Mouse (Mus musculus) lung, embryonic 16.5 days (tissue): ENCODE measurements around the gene St8sia1. TPM values are rescaled to one million over a fixed set of nuclear protein-coding genes. Genes with fewer than 3 reads are reported as not detected.
A peak's percentile ranks its signal among the peaks of the same experiment; 100 is the strongest.

Experiments
- ATAC-seq: fragments of 200-750 bp; cut with Nextera tagmentation; 2 replicates; pipeline ENCODE4 v1.8.0; 2017; ENCODE audit warnings: low read depth, mild to moderate bottlenecking, moderate library complexity
- H3K27ac ChIP-seq: fragments of 300-500 bp; sonication (generic); 2 replicates; pipeline ENCODE4 v1.5.1; 2014; ENCODE audit warnings: mild to moderate bottlenecking, control low read depth, low read length
- H3K27me3 ChIP-seq: fragments of 300-500 bp; sonication (generic); 2 replicates; pipeline ENCODE4 v1.6.1; 2014; ENCODE audit warnings: low read depth, low read length, mixed read lengths; ENCODE audit not compliant: control insufficient read depth, insufficient read depth
- H3K36me3 ChIP-seq: fragments of 300-500 bp; sonication (generic); 2 replicates; pipeline ENCODE4 v1.6.1; 2014; ENCODE audit warnings: low read length; ENCODE audit not compliant: control insufficient read depth, insufficient read depth
- H3K4me1 ChIP-seq: fragments of 300-500 bp; sonication (generic); replicated peaks from 2 replicates; pipeline ENCODE4 v1.6.1; 2014; ENCODE audit warnings: low read length, mixed read lengths; ENCODE audit not compliant: control insufficient read depth, insufficient read depth
- H3K4me2 ChIP-seq: fragments of 300-500 bp; sonication (generic); 2 replicates; pipeline ENCODE4 v1.6.1; 2014; ENCODE audit warnings: low read depth, low read length, control low read depth
- H3K4me3 ChIP-seq: fragments of 300-500 bp; sonication (generic); 2 replicates; pipeline ENCODE4 v1.5.1; 2014; ENCODE audit warnings: mild to moderate bottlenecking, low read length, control low read depth
- H3K9ac ChIP-seq: fragments of 300-500 bp; sonication (generic); 2 replicates; pipeline ENCODE4 v1.6.1; 2014; ENCODE audit warnings: low read length, control low read depth
- H3K9me3 ChIP-seq: fragments of 300-500 bp; sonication (generic); 2 replicates; pipeline ENCODE4 v1.6.1; 2016; ENCODE audit warnings: low read length; ENCODE audit not compliant: control insufficient read depth
- WGBS: fragments of 180-500 bp; shearing (Covaris S2); extraction: QIAGEN DNeasy Blood & Tissue Kit; methylation state at CpG from one replicate; pipeline ENCODE4 v1.1.7; 2014; 5-methylcytosine and 5-hydroxymethylcytosine counted together
- polyA plus RNA-seq: library from polyadenylated mRNA; unstranded; fragments of >200 nt; fragmentation: Nextera tagmentation; extraction: Ambion mirVana; gene quantifications from 2 replicates; pipeline ENCODE4 v1.2.1, GENCODE M21; 2015

Gene St8sia1
- polyA plus RNA-seq, 1 experiment from 2014 or later, result 0.30 TPM

GRCm38 (mm10) chr6:142938549-142939345 lies 25.5 kb downstream of the St8sia1 start:
- no peak overlapping the region for H3K27ac ChIP-seq
- peaks cover 4% of the 10 kb centered on the region for H3K4me1 ChIP-seq
- no peaks in the 10 kb centered on the region for H3K36me3 ChIP-seq
- no peaks in the 10 kb centered on the region for H3K9me3 ChIP-seq
- no peak overlapping the region for H3K4me3 ChIP-seq
- no peak overlapping the region for H3K4me2 ChIP-seq
- 34% methylated on average over 9 of the region's 9 CpGs for WGBS
- H3K9ac ChIP-seq, result no peak overlapping the region
- peak; percentile 86 for ATAC-seq
- peaks cover 4% of the 10 kb centered on the region; the same call in 1 of the 2 replicates for H3K27me3 ChIP-seq

DNA sequence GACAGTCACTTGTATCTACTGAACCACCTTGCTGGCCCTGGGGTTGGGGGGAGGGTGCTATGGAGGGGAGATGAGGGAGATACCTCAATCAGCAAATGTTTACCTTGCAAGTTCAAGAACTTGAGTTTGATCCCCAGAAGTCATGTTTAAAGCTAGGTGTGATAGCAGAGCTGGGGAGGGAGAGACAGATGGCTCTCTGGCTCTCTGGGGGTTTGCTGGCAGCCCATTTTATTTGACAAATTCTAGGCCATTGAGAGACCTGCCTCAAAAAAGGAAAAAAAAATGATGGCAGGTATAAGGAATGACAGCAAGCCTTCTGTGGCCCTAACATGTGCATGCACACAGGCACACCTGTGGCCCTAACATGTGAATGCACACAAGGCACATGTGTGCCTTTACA lies 26.2 kb downstream of the St8sia1 start:
- ATAC-seq, result no peak; the same call in 1 of the 2 replicates
- Histone ChIP-seq H3K27me3 (peaks cover 4% of the 10 kb centered on the region; the same call in 1 of the 2 replicates), H3K4me1 (peaks cover 4% of the 10 kb centered on the region), H3K9ac (no peak overlapping the region), H3K27ac (no peak overlapping the region), H3K9me3 (no peaks in the 10 kb centered on the region), H3K4me3 (no peak overlapping the region), H3K4me2 (no peak overlapping the region), H3K36me3 (no peaks in the 10 kb centered on the region)

DNA sequence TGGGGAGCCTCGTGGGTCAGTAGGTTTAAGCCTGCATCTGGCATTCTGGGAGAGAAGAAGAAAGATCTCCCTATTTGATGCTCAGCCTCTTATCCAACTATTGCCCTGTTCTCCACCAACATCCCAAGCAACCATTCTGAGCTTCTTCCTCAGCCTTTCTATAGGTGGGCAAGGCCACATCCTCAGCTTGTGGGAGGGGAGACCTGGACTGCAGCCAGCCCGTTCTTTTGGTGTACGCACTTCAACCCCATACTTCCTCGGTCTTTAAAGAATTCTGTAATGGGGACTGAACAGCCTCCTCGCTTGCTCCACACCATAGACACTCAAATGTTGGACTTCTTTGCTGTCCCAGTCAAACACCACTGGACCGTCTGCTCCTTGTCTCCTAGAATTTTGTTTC lies 31.7 kb downstream of the St8sia1 start:
- Histone ChIP-seq H3K27me3 (peaks cover 4% of the 10 kb centered on the region; the same call in 1 of the 2 replicates), H3K4me3 (no peak overlapping the region), H3K9ac (no peak overlapping the region), H3K9me3 (no peaks in the 10 kb centered on the region), H3K4me2 (no peak overlapping the region), H3K36me3 (no peaks in the 10 kb centered on the region), H3K27ac (no peak overlapping the region), H3K4me1 (no peaks in the 10 kb centered on the region)
- ATAC-seq, result no peak
- 53% methylated on average over 6 of the region's 6 CpGs for WGBS

DNA sequence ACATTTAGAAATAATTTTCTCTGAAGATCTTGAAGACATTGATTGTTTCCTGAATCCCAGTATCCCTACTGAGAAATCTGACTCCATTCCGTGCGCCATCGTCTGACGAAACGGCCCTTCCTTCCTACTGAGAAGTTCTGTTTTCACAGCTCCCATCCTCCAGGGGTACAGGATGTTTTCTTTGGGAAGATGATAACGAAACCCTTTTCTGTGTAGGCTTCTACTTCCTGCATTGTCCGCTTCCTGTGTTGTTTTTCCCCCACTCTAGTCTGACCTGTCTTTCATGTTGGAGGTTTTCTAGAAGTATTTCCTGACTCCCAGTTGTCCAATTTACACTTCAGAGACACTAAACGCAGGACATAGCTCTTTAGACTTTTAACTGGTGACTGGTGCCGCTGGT lies 32.1 kb downstream of the St8sia1 start:
- Histone ChIP-seq H3K27me3 (peaks cover 4% of the 10 kb centered on the region; the same call in 1 of the 2 replicates), H3K4me1 (no peaks in the 10 kb centered on the region), H3K4me3 (no peak overlapping the region), H3K9ac (no peak overlapping the region), H3K27ac (no peak overlapping the region), H3K9me3 (no peaks in the 10 kb centered on the region), H3K4me2 (no peak overlapping the region), H3K36me3 (no peaks in the 10 kb centered on the region)
- ATAC-seq, result no peak
- 53% methylated on average over 9 of the region's 9 CpGs for WGBS

- no peaks in the 10 kb centered on the region for H3K9me3 ChIP-seq
- no peak for ATAC-seq
- H3K36me3 ChIP-seq, result no peaks in the 10 kb centered on the region
- H3K4me2 ChIP-seq, result no peak overlapping the region
- no peak overlapping the region for H3K27ac ChIP-seq
- no peak overlapping the region for H3K9ac ChIP-seq
- H3K4me3 ChIP-seq, result no peak overlapping the region
- no peaks in the 10 kb centered on the region for H3K4me1 ChIP-seq
- no peaks in the 10 kb centered on the region for H3K27me3 ChIP-seq
- WGBS, result 85% methylated on average over 16 of the region's 16 CpGs
These were observed 35.5 kb downstream of the St8sia1 start for GRCm38 (mm10) chr6:142928551-142929309.

- H3K4me3 ChIP-seq, result no peak overlapping the region
- no peak overlapping the region for H3K4me2 ChIP-seq
- 77% methylated on average over 9 of the region's 9 CpGs for WGBS
- H3K36me3 ChIP-seq, result no peaks in the 10 kb centered on the region
- ATAC-seq, result no peak
- H3K9ac ChIP-seq, result no peak overlapping the region
- no peaks in the 10 kb centered on the region for H3K4me1 ChIP-seq
- H3K9me3 ChIP-seq, result no peaks in the 10 kb centered on the region
- H3K27me3 ChIP-seq, result no peaks in the 10 kb centered on the region
- no peak overlapping the region for H3K27ac ChIP-seq
These were observed 37.2 kb downstream of the St8sia1 start for GRCm38 (mm10) chr6:142926901-142927605.

GRCm38 (mm10) chr6:142925921-142926320 lies 38.3 kb downstream of the St8sia1 start:
- Histone ChIP-seq H3K27me3 (no peaks in the 10 kb centered on the region), H3K27ac (no peak overlapping the region), H3K4me2 (no peak overlapping the region), H3K4me1 (no peaks in the 10 kb centered on the region), H3K4me3 (no peak overlapping the region), H3K9ac (no peak overlapping the region), H3K36me3 (no peaks in the 10 kb centered on the region), H3K9me3 (no peaks in the 10 kb centered on the region)
- 72% methylated on average over 5 of the region's 5 CpGs for WGBS
- ATAC-seq, result no peak

- Histone ChIP-seq H3K9ac (no peak overlapping the region), H3K36me3 (no peaks in the 10 kb centered on the region), H3K4me3 (no peak overlapping the region), H3K4me1 (no peaks in the 10 kb centered on the region), H3K4me2 (no peak overlapping the region), H3K9me3 (no peaks in the 10 kb centered on the region), H3K27ac (no peak overlapping the region), H3K27me3 (no peaks in the 10 kb centered on the region)
- ATAC-seq, result no peak
- 81% methylated on average over 3 of the region's 3 CpGs for WGBS
These were observed 38.9 kb downstream of the St8sia1 start for GRCm38 (mm10) chr6:142925374-142925773.

- no peak overlapping the region for H3K9ac ChIP-seq
- no peaks in the 10 kb centered on the region for H3K9me3 ChIP-seq
- no peak overlapping the region for H3K4me2 ChIP-seq
- H3K27ac ChIP-seq, result no peak overlapping the region
- H3K4me1 ChIP-seq, result no peaks in the 10 kb centered on the region
- H3K4me3 ChIP-seq, result no peak overlapping the region
- ATAC-seq, result no peak
- H3K27me3 ChIP-seq, result no peaks in the 10 kb centered on the region
- WGBS, result 55% methylated on average over 5 of the region's 5 CpGs
- H3K36me3 ChIP-seq, result no peaks in the 10 kb centered on the region
These were observed 43.4 kb downstream of the St8sia1 start for GRCm38 (mm10) chr6:142920901-142921300.
